Mouse (Mus musculus): ENCODE measurements at regions not wholly inside any gene's neighbourhood (a gene's known extent, or its start where the extent isn't known, plus 50 kb on each side); places are given as distances from the start of the nearest gene placed in this dataset.
"Not testable (repeated sequence)": the region's sequence is repeated elsewhere in the genome, so short reads cannot be mapped to it uniquely, and the experiment has no call there.

DNA sequence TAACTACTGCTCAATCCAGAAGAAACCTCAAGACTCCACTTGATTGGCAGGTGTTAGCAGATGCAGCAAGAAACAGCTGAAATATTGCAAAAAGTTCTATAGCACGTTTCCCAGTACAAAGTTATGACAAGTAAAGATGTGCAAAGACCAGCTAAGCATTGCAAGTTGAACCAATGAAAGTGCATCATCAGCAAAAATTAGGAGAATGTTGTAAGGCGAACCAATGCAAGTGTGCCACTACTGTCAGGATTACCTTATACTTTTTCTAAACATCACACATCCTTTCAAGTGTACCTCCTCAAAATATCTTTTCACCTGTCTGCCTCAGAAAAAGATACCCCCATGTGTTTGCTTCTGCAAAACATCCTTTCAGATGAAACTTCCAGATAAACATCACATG, 244.7 kb downstream of the Slco6d1 start:
- H3K4me2 ChIP-seq (replicated peaks) = no peak overlapping the region
- H3K4me3 ChIP-seq (replicated peaks) = no peak overlapping the region
- H3K4me1 ChIP-seq (replicated peaks) = no peaks in the 10 kb centered on the region
- H3K9me3 ChIP-seq = no peaks in the 10 kb centered on the region
- H3K27me3 ChIP-seq (replicated peaks) = no peaks in the 10 kb centered on the region
- WGBS = 77% methylated on average over 2 of the region's 2 CpGs
- H3K27ac ChIP-seq = no peak overlapping the region
- no peak overlapping the region for H3K9ac ChIP-seq
- H3K36me3 ChIP-seq = no peaks in the 10 kb centered on the region
- ATAC-seq = no peak

DNA sequence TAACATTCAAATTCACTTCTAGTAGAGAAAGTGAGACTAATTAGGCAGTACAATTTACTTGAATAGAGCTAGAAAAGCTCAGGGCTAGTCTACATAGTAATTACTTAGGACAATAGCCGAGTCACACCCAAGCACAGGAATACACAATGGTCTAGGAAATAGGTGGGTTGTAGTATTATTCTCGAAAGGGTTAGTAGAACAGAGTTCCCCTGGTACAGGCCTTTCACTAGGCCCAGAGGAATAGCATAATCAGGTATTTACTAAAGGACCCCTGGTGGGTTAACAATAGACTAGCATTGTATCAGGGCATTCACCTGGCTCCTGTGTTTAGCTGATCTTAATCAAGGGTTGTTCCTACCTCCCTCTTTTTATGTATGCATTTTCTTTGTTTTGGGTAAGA, 246.5 kb downstream of the Slco6d1 start:
- H3K27me3 ChIP-seq (replicated peaks); H3K4me1 ChIP-seq (replicated peaks); H3K27ac ChIP-seq; H3K9ac ChIP-seq; ATAC-seq; H3K4me3 ChIP-seq (replicated peaks); H3K36me3 ChIP-seq; H3K4me2 ChIP-seq (replicated peaks); H3K9me3 ChIP-seq: not testable (repeated sequence)
- WGBS = 74% methylated on average over 2 of the region's 2 CpGs

DNA sequence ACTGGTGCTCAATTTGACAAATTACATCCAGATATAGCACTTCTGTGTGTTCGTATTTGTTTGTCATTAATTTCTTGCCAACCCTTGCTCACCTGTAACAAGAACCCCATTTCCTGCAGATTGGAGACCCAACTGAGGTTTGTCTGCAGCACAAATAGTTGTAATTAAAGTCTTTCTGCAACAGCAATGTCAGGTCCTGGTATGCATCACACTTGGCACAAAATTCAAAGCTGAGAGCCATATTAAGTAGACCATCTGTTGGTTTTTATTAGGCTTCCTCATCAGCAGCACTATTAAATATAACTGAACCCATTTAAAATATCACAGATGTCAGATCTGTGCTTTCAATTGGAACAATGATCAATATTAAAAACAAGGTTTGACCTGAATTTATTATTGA, 247.0 kb downstream of the Slco6d1 start:
- WGBS = 76% methylated on average over 1 of the region's 1 CpGs
- Histone ChIP-seq H3K27ac (no peak overlapping the region), H3K4me3 (replicated peaks) (no peak overlapping the region), H3K9ac (no peak overlapping the region), H3K4me2 (replicated peaks) (no peak overlapping the region), H3K4me1 (replicated peaks) (no peaks in the 10 kb centered on the region), H3K9me3 (no peaks in the 10 kb centered on the region), H3K27me3 (replicated peaks) (no peaks in the 10 kb centered on the region), H3K36me3 (no peaks in the 10 kb centered on the region)
- ATAC-seq = no peak

DNA sequence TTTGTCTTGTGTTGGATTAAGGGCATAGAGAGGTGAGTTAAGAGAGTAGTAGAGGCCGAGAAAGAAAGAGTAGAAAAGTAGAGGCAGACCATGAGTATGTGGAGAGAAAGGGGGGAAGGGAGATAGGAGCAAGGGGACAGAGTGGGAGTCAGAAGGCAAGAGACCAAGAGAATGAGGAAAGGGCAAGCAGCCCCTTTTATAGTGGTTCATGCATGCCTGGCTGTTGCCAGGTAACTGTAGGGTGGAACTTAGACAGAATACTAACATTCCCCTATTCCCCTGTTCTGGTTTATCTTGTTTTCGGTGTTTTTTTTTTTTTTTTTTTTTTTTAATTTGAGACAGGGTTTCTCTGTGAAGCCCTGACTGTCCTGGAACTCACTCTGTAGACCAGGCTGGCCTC, 247.7 kb downstream of the Slco6d1 start:
- no peaks in the 10 kb centered on the region for H3K36me3 ChIP-seq
- H3K9me3 ChIP-seq = no peaks in the 10 kb centered on the region
- H3K9ac ChIP-seq = no peak overlapping the region
- no peak overlapping the region for H3K4me3 ChIP-seq (replicated peaks)
- H3K4me2 ChIP-seq (replicated peaks) = no peak overlapping the region
- H3K27ac ChIP-seq = no peak overlapping the region
- H3K27me3 ChIP-seq (replicated peaks) = no peaks in the 10 kb centered on the region
- H3K4me1 ChIP-seq (replicated peaks) = no peaks in the 10 kb centered on the region
- no peak for ATAC-seq
- 65% methylated on average over 2 of the region's 2 CpGs for WGBS

DNA sequence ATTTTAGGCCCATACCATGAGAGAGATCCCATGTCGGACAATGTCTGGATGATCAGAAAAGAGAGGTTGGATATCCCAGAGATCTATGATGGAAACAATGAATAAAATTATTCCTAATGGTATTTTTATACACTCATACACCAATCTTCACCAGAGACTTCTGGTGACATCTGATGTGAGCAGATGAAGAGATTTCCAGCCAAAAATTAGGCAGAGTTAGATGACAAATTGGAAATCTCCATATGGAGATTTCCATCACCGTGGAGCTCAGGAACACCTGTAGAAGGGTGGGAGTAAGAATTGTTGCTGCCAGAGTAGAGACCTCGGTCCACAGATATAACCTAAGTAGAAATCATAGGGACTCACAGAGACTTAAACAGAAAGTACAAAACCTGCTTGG, 257.8 kb downstream of the Slco6d1 start:
- H3K9ac ChIP-seq = no peak overlapping the region
- no peak overlapping the region for H3K4me2 ChIP-seq (replicated peaks)
- H3K27ac ChIP-seq = no peak overlapping the region
- no peak overlapping the region for H3K4me3 ChIP-seq (replicated peaks)
- H3K36me3 ChIP-seq = no peaks in the 10 kb centered on the region
- ATAC-seq = no peak
- no peaks in the 10 kb centered on the region for H3K27me3 ChIP-seq (replicated peaks)
- no peaks in the 10 kb centered on the region for H3K4me1 ChIP-seq (replicated peaks)
- WGBS = 89% methylated on average over 3 of the region's 3 CpGs
- H3K9me3 ChIP-seq = no peaks in the 10 kb centered on the region

DNA sequence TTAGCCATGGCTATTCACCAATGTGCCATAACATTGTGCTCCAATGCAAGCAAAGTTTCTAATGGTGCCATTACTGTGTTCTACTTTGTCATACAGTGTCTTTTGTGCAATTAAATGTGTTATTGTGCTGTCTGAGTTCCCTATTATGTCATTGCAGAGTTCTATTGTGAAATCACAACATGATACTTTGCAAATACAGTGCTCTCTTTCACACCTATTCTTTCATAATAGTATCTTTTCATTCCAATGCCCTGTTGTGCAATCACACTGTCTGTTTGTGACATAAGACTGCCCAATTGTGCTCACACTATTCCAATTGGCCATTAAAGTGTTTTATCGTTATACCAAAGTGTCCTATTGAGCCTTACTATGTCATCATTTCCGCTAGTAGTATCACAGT, 292.9 kb downstream of the Slco6d1 start:
- H3K36me3 ChIP-seq = no peaks in the 10 kb centered on the region
- H3K4me2 ChIP-seq (replicated peaks) = no peak overlapping the region
- H3K9me3 ChIP-seq = no peaks in the 10 kb centered on the region
- 87% methylated on average over 2 of the region's 2 CpGs for WGBS
- no peak overlapping the region for H3K27ac ChIP-seq
- H3K4me1 ChIP-seq (replicated peaks) = no peaks in the 10 kb centered on the region
- H3K27me3 ChIP-seq (replicated peaks) = no peaks in the 10 kb centered on the region
- H3K9ac ChIP-seq = no peak overlapping the region
- H3K4me3 ChIP-seq (replicated peaks) = no peak overlapping the region
- ATAC-seq = no peak

DNA sequence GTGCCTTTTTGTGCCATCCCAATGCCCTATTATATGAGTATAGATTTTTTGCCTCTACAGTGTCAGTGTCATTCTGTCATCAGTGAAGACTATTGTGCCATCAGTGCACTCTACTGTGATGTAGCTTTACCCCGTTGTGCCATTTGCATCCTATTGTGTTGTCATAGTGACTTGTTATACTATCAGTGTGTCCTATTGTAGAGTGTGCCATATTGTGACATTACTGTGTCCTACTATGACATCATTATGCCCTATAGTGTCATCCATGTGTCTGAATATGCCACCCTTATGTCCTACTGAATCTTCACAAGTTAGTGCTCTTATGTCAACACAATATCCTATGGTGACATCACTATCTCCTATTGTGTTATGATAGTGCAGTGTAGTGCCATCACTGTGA, 293.4 kb downstream of the Slco6d1 start:
- no peaks in the 10 kb centered on the region for H3K4me1 ChIP-seq (replicated peaks)

DNA sequence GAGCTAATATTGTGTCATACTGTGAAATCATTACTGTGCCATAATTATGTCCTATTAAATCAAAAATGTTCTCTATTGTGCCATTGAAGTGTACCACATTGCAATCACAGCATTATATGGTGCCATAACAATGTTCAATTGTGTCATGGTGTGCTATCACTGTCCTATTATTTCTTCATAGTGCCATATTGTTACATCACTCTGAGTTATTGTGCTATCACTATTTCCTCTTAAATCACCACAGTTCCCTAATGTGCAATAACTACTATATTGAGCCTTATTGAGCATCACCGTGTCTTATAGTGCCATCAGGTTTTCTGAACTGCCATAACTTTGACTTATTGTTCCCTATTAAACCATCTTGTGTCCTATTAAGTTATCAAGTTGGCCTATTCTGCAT, 299.7 kb downstream of the Slco6d1 start:
- ATAC-seq = no peak
- 96% methylated on average over 1 of the region's 1 CpGs for WGBS

More for the DNA sequence above, 293.4 kb downstream of the Slco6d1 start:
- 87% methylated on average over 1 of the region's 1 CpGs for WGBS
- H3K9me3 ChIP-seq = no peaks in the 10 kb centered on the region
- no peak overlapping the region for H3K4me2 ChIP-seq (replicated peaks)
- no peak overlapping the region for H3K27ac ChIP-seq
- no peak for ATAC-seq
- no peak overlapping the region for H3K9ac ChIP-seq
- H3K36me3 ChIP-seq = no peaks in the 10 kb centered on the region
- H3K27me3 ChIP-seq (replicated peaks) = no peaks in the 10 kb centered on the region
- H3K4me3 ChIP-seq (replicated peaks) = no peak overlapping the region

DNA sequence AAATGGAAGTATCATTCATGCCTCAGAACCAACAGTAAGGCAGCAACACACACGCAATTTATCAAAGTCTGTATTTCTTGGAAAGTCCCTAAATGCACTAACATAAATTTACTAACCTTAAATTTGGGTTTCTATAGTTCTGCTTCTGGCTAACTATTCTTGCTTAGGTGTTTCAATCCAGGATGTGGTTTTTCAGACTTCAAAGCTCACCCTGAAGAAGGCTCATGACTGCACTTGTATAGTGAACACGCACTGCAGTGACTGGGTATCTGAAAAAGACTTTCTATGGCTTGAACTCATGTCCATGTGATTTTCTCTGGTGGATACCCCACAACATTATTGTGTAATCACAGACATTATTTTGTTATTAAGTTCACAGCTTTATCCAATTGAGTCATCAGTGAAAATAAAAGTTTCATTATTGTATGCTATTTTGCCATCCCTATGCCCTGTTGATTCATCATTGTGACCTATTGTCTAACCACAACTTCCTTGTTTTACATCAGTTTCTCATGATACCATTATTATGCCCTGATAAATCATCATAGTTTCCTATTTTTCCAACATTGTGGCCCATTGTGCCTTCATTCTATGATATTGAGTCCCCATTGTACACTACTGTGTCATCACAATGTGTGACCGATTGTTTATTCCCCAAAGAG, 306.6 kb downstream of the Slco6d1 start:
- ATAC-seq = no peak
- Histone ChIP-seq H3K9ac (no peak overlapping the region), H3K4me3 (replicated peaks) (no peak overlapping the region), H3K4me2 (replicated peaks) (no peak overlapping the region), H3K9me3 (no peaks in the 10 kb centered on the region), H3K27ac (no peak overlapping the region), H3K4me1 (replicated peaks) (no peaks in the 10 kb centered on the region), H3K36me3 (no peaks in the 10 kb centered on the region), H3K27me3 (replicated peaks) (no peaks in the 10 kb centered on the region)
- 84% methylated on average over 3 of the region's 3 CpGs for WGBS

More for the DNA sequence above, 299.7 kb downstream of the Slco6d1 start:
- H3K27me3 ChIP-seq (replicated peaks) = no peaks in the 10 kb centered on the region
- H3K9ac ChIP-seq = no peak overlapping the region
- no peaks in the 10 kb centered on the region for H3K4me1 ChIP-seq (replicated peaks)
- no peaks in the 10 kb centered on the region for H3K9me3 ChIP-seq
- H3K27ac ChIP-seq = no peak overlapping the region
- no peak overlapping the region for H3K4me3 ChIP-seq (replicated peaks)
- no peak overlapping the region for H3K4me2 ChIP-seq (replicated peaks)
- H3K36me3 ChIP-seq = no peaks in the 10 kb centered on the region

DNA sequence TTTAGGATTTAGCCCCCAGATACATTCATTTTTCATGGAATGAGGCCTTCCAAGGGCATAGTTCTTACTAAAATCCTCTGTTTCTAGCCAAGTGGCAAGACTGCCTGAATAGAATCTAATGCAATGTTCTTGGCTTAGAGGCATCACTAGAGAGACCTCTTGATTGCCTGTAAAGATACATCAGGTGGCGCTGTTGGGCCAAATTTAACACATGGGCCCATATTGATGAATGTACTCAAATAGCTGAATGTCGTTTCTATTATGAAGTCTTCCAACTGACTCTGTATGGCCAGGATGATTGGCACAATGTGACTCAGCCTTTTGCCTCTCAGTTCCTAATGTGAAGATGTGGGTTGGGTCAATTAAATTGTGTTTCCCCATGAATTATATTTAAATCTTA, 328.0 kb downstream of the Slco6d1 start:
- Histone ChIP-seq H3K4me3 (replicated peaks) (no peak overlapping the region), H3K9ac (no peak overlapping the region), H3K27ac (no peak overlapping the region), H3K4me2 (replicated peaks) (no peak overlapping the region), H3K27me3 (replicated peaks) (no peaks in the 10 kb centered on the region), H3K4me1 (replicated peaks) (no peaks in the 10 kb centered on the region), H3K36me3 (no peaks in the 10 kb centered on the region), H3K9me3 (no peaks in the 10 kb centered on the region)
- WGBS = 5% methylated on average over 2 of the region's 2 CpGs
- ATAC-seq = peak; percentile 61; the same call in 1 of the 2 replicates

DNA sequence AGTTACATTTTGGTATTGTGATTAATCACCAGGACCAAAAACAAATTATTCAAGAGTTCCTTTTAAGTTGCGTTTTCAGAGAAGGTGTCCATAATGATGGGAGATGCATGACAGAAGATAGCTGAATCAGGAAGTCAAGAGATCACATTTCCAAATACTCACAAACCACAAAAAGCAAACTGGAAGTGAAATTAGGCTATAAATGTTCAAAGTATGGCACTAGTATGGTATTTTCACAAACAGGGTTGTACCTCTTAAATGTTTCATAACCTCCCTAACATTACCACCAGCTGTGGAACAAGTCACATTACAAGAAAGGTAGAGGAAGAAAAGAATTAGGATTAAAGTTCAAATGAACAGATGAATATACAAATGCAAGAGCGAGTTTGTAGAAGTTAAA, 367.6 kb downstream of the Slco6d1 start:
- Histone ChIP-seq H3K27me3 (replicated peaks) (no peaks in the 10 kb centered on the region), H3K36me3 (no peaks in the 10 kb centered on the region), H3K4me2 (replicated peaks) (no peak overlapping the region), H3K4me1 (replicated peaks) (no peaks in the 10 kb centered on the region), H3K27ac (no peak overlapping the region), H3K4me3 (replicated peaks) (no peak overlapping the region), H3K9ac (no peak overlapping the region), H3K9me3 (no peaks in the 10 kb centered on the region)
- WGBS = 92% methylated on average over 2 of the region's 2 CpGs
- no peak for ATAC-seq

DNA sequence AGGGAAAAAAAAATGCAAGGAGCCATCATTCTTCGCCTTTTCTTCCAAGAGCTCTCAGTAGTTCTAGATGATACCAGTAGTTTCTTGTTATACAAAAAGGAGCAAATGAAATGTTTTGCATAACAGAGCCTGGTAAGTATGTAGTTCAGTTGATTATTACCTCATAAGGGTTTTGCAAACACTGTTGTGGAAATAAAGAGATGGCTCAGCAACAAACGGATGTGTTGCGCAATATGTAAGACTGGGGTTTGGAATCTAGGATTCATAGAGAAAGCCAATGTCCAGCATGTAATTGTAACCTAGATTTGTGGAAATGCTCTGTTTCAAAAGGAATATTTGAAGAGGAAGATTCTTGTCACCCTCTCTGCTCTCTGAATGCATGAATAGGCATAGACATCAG, 372.4 kb downstream of the Slco6d1 start:
- 92% methylated on average over 3 of the region's 3 CpGs for WGBS
- H3K27me3 ChIP-seq (replicated peaks) = no peaks in the 10 kb centered on the region
- no peak for ATAC-seq

DNA sequence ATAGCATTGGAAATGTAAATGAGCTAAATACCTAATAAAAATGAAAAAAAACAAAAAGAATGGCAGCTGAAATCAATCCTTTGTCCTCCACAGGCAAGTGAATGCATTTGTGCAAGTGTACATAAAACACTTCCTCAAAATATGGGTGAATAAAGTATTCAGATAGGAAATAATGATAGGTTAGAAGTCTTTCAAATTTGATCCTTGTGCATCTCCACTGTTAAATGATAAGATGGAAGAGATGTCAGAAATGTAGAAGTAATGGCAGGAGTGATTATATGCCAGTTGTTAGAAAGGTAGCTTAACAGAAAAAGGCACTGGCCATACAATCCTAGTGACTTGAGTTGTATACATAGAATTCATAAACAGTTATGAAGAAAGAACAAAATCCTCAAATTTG, 391.6 kb downstream of the Slco6d1 start:
- H3K27me3 ChIP-seq (replicated peaks) = no peaks in the 10 kb centered on the region
- no peak overlapping the region for H3K9ac ChIP-seq
- no peaks in the 10 kb centered on the region for H3K4me1 ChIP-seq (replicated peaks)
- no peaks in the 10 kb centered on the region for H3K9me3 ChIP-seq
- no peaks in the 10 kb centered on the region for H3K36me3 ChIP-seq
- H3K4me3 ChIP-seq (replicated peaks) = no peak overlapping the region
- no peak overlapping the region for H3K4me2 ChIP-seq (replicated peaks)
- H3K27ac ChIP-seq = no peak overlapping the region
- ATAC-seq = no peak

More for the DNA sequence above, 372.4 kb downstream of the Slco6d1 start:
- Histone ChIP-seq H3K4me3 (replicated peaks) (no peak overlapping the region), H3K27ac (no peak overlapping the region), H3K9ac (no peak overlapping the region), H3K9me3 (no peaks in the 10 kb centered on the region), H3K36me3 (no peaks in the 10 kb centered on the region), H3K4me2 (replicated peaks) (no peak overlapping the region), H3K4me1 (replicated peaks) (no peaks in the 10 kb centered on the region)
